Mouse (Mus musculus): ENCODE measurements around the gene Kank1.

Gene Kank1

DNA sequence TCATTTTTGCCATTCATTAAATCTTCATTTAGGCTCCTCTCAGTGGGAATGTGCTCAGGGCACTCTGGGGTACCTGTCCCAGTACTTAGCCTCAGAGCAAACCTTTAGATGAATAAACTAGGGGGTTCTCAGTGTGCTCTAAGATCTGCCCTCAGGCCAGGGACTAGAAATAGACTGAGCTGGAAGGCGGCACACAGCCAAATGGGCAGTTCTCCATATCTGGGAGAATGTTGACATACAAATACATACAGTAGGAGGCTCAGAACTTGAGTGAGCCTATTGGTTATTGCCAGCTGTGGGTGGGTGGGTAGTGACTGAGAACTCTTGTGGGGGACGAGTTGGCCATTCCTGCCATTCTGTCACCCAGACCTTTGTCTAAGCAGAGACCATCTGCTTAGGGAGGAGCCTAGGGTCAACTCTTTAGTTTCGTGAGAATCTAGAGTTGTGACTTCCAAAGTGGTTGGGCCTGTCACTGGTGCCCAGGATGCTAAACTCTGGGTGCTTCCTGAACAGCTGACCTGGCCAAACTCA is 14.9 kb downstream of the Kank1 start:
- in situ Hi-C loops (cut with MboI, MseI): no loop called here

DNA sequence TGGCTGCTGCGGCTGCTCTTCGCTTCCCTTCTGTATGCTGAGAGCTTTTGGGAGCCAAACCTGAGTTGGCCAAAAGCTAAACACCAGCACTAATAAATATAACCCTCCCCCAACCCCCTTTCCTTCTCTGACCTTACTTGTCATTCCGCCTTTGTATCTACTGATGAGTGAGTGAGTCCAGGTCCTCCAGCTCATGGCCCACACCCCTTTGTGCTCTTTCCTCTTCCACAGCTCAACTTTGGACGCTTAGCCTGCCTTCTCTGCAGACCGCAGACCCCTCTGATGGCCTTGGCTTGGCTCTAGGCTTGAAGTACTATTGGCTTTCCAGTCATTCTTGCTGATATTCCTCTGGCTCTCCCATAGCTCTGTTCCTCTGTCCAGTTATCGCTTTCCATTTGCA is 16.4 kb downstream of the Kank1 start:
- in situ Hi-C loops (cut with MboI, MseI): no loop called here

DNA sequence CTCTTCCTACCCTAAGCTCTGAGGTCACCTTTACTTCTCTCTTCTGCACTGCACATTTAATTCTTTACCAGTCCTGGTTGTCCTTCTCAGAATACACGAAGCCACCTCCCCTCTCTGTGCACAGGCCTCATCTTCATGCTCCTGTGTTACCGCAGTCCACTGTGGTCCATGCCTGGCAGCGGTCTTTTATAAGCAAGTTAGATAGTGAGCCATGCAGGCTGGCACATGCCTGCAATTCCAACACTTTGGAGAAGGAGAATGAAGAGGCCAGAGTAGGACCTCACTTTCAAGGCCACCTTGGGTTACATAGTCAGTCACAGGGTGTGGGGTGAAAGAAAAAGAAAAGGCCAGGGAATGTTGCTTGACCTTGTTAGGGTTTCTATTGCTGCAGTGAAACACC is 16.9 kb downstream of the Kank1 start:
- in situ Hi-C loops (cut with MboI, MseI): no loop called here

DNA sequence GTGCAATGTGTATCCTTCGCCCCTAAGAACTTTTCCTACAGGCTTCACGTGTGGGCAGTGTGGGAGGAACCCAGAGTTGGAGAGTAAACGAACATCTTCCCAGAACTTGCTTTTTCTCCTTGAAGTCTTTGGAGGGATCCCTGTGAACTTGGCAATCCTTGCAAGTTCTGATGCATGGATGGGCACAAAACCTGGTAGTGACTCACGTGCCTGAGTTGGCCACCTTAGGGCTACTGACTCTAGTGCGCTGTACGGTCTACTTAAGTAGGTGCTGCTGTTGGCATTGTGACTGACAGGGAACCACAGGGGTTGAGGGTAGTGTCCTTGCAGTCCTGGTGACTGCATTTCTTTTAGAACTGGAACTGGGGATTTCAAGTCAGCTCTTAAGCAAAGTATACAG is 21.5 kb downstream of the Kank1 start:
- in situ Hi-C loops (cut with MboI, MseI): no loop called here

DNA sequence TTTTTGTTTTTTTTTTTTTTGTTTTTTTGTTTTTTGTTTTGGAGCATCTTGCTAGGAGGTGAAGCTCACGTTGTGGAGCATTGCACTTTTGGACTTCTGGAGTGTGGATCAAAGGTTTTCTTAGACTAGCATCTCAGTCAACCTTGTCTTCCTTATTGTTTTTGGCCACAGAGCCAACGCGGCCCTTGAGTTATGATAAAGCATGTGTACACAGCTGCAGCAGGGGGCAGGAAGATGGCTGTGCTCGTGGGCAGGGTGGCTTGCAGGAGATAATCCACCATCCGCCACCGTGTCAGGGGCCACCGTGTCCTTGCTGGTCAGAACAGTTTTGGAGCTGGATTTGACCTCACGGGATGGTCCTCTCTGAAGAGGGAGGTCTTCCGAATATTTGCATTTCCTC is 29.4 kb downstream of the Kank1 start:
- in situ Hi-C loops (cut with MboI, MseI): no loop called here

DNA sequence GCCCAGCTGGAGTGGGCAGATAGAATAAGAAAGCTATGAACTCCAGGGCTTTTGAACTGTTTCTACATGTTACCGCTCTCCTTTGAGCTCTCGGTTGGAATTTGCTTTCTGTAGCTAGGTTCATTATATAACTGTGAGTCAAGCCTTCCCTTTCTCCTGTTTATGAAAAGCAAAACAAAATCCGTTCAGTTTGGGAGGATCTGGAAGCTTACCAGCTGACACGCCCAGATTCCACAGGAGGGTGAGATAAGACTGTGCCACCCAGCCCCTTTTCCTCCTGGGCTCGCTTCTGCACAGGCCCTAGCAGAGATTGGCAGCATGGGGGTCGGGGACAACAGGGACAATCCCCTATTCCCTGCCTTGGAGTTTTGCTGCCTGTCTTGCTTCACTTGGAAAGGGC is 30.5 kb downstream of the Kank1 start:
- in situ Hi-C loops (cut with MboI, MseI): no loop called here

DNA sequence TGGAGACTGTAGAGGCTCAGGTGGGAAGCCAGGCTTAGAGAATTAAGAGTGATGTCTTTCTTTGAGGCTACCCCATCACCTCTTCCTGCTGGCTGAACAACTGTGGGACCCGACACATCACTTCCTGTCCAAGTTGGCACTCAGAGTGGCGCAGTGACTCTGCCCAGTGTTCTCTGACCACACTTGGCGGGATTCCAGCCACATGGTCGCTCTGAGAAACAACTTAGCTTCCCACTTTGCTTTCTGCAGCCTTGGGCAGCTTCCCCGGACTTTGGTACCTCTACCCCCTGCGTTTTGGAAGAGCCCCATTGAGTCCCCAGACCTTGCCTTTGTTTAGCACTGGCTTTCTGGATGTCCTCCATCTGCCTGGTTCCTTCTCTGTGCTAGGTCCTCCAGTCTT is 31.8 kb downstream of the Kank1 start:
- in situ Hi-C loops (cut with MboI, MseI): no loop called here

DNA sequence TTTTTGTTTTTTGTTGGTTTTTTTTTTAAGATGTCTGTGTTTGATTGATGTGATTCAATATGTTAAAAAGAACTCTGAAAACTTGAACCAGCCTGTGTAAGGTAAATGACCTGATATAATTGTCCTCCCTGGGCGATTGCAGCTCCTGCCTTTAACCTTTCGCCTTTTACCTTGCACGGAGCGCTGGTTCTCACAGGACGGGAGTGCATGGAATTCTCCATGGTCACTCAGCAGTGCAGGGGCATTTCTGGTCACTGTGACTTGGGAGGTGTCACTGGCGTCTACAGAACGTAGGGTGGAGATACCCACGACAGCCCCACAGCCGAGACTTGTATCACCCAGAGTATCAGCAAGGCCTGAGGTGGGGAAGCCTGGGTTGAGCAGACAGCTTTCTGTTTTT is 34.8 kb downstream of the Kank1 start:
- in situ Hi-C loops (cut with MboI, MseI): no loop called here

DNA sequence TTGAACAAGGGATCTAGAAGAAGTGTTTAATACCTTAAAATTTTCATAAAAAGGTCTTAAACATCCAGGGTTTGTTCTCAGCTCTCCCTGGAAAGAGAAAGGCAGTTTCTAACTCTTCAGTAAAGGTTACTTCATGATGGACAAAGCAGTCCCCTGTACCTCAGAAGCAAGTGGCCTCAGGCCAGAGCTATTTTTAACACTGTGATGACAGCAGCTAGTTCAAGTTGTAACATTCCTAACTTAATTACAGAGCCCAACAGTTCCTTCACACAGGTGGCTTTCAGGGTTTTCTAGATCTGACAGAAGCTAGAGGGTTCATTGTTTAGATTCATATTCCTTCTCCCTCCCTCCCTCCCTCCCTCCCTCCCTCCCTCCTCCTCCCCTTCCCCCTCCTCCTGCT is 36.4 kb downstream of the Kank1 start:
- in situ Hi-C loops (cut with MboI, MseI): no loop called here

DNA sequence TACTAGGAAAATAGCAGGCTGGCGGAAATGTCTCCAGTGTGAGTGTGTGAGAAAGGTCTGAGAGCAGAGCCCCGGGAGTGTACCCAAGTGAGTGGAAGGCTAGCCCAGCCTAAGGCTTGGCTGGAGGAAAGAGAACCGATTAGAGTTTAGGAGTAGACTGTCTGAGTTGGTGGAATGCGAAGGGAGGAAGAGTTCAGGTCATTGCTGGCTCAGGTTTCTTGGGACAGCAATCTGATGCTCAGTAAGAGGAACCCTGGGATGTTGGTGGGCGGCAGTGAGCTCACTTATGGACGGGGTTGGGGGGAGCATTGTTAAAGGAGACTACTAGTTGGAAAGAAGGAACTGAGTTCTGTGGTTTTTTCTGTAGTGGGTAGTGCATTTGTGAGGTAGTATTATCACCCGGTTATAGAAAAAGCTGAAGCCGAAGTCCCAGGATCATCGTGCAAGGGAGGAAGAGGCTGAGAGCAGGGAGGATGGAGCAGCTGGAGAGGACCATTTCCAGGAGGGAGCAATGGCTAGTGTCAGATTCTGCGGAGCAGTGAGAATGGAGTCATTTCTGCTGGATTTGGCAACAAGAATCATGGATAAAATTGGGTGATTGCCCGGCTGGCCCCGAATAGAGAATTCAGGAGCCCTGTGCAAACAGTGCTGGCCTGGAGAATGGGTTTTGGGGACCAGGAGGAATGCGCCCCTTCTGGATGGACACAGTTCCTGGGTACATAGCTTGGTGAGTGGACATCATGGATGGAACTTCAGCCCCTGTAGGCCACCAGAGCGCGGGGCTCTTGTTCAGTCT is 40.0 kb downstream of the Kank1 start:
- in situ Hi-C loops (cut with MboI, MseI): no loop called here

DNA sequence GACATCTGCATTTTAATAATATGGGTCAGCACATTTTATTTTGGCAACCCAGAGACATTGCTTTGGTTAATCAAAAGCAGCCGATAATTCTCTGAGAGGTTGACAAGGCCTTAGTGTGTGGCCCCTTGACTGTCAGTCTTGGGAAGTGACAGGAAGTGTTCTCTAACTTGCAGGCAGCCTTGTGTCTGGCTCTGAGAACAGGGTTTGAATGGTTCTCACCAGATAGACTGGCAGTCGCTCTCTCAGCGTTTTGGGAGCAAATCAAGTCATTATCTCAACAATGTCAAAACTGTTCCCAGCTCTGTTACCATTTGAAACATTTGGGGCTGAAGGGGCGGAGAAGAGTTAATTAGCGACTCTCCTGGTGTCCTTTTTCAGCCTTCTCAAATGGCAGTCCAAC is 41.0 kb downstream of the Kank1 start:
- in situ Hi-C loops (cut with MboI, MseI): no loop called here

DNA sequence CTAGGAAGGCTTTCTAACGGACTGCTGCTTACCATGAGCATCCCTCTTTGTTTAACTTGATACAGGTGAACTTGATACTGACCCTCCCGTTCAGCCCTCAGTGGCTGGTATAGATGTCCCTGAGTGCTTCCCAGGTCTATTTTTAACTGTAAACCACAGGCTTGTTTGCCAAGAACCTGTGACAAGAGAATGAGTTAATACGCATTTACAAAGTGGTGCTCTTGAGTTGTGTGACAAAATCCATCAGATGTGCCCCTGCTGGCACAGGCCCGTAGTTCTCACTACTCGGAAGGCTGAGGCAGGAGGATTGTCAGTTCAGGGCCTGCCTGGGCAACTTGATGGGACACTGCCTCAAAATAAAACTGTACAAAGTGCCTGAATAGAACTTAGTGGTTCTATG is 42.8 kb downstream of the Kank1 start:
- in situ Hi-C loops (cut with MboI, MseI): no loop called here

DNA sequence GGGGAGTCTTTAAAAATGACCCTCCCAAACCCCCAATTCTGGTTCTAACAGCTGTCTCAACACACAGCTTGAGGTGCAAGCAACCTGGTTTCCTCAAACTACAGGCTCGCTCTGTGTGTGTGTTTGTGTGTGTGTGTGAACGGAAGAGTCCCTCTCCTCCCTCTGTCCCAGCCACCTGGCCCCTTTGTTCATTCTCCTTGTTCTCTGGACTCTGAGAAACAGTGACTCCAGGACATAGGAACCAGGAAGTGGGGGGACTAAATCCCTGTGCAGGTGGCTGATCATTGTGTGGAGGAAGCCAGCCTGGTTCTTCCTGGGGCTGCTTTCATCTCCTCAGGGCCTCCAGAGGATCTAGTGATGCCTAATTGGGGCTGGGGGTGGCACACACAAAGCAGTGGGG is 46.9 kb downstream of the Kank1 start:
- in situ Hi-C loops (cut with MboI, MseI): no loop called here

DNA sequence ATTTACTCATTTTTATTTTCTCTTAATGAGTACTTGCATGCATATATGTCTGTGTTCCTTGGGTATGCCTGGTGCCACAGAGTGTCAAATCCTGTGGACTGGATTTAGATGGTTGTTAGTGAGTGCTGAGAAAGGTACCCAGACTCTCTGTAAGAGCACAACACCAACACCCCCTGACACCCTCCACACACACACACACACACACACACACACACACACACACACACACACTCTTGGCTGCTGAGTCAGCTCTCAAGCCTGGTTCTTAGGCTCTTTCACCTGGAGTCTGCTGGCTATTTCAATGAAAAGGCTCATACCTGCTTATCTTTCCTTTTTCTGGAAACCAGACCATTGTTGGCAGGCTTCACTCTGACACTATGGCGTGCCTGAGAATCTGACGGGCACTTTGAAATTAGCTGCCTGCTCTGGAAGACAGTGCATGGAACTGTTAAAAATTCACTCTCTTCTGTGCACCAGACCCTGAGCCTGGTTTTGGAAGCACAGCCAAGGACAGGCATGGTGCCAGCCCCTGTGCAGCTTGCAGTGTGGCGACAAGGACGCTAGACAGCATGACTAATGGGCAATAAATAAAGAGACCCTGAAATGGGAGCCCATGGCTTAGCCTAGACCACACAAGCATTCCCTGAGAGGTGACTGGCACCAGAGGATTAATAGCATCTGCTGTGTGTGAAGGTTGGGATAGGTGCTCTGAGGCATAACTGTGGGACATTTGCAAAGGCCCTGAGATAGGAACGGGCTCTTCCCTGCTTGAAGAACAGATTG is 49.2 kb downstream of the Kank1 start:
- in situ Hi-C loops (cut with MboI, MseI): no loop called here

DNA sequence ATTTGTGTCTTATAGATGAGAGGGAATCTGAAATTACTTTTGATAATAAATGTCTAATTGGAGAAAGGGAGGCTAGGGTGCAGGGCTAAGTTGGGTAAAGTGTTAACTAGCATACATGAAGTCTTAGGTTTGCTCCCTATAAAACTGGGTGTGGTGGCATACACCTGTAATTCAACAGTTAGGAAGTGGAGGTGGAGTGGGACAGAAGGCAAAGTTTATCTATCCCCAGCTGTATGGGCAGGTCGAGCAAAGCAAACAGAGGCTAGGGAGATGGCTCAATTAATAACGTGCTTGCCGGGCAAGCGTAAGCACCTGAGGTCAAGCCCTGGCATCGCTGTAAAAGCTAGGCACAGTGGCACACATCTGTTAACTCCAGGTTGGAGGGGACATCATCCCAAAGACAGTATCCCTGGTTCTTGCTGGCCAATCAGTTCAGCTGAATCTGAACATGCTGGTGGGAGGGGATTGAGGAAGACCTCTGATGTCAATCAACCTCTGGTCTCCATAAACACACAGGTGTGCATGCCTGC is 54.3 kb downstream of the Kank1 start:
- in situ Hi-C loops (cut with MboI, MseI): no loop called here

DNA sequence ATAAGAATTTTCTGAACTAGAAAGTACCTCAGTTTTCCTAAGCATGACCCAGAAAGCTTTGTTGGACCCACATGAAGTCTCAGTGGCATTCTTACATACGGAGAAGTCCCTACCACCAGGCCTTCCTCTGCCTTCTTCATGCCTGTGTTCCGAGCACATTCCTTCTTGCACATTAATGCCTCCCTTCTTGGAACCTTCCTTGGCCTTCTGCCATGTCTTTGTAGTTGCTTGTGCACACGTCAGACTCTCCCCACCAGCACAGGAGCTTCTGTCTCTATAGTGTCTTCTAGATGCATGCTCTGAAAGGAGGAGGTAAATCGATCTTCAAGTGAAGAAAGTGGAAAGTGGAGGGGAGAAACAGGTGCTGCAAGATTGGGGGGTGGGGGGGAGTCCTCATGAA is 58.4 kb downstream of the Kank1 start:
- in situ Hi-C loops (cut with MboI, MseI): no loop called here

DNA sequence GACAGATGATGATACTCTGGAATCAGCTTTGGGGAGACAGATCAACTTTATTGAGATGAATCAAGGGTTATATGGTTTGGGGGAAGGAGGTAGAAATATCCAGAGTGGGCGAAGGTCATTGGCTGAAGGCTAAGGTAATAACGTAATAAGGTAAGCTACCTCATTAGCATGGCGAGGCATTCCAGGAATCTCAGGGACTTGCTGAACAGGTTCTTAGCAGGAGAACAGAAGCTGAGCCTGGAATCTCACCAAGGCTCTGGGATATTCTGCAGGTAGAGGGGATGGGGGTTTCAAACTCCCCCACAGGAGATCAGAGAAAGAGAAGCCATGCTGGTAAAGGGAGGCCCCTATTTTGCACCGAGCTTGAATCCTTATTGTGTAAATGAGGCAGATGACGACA is 60.5 kb downstream of the Kank1 start:
- in situ Hi-C loops (cut with MboI, MseI): no loop called here

DNA sequence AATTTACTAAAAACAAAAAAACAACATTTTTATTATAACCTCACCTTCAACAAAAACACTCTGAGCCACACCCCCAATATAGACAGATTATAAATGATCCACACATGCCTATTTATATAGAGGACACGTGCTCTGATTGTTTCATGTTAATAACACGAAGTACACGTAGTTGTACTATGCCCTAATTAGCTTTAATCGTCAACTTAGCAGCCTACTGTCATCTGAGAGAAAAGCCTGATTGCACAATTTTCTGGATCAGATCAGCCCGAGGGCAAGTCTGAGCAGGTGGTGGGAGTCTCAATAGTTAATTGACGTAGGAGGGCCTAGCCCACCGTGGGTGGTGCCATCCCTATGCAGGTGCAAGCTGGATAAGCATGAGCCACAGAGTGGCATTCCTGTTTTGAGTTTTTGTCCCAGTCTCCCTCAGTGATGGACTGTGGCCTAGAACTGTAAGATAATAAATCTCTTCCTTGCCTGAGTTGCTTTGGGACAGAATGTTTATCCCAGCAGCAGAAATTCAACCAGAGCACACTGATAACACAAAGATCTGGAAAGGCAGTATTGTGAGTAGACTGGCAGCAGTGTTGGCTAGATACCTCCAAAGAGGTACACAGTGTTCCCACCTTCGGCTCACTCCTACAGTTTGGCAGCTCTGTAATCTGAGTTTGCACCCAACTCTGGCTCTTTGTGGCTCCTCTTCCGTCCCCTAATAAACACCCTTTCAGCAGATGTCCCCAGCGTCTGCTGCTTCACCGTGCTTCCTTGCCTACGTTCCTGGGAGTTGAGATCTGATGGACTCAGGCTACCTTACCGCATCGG is 63.3 kb downstream of the Kank1 start:
- in situ Hi-C loops (cut with MboI, MseI): no loop called here

DNA sequence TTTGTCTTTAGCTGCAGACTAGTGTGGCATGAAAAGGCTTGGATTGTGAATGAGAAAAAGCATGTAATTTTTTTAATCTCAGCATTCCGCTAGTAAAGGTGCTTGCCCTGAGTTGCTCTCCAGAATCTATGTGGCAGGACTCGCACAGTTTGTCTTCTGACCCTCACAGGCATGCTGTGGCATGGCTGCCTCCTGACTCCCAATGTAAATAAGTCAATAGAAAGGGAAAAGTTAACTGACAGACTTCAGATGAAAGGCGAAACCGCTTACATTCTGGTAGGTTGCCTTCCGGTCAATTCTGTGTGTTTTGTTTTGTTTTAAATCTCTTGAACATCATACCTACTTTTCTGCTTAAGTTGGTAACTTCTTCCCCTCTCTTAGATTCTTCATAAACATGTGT is 64.4 kb downstream of the Kank1 start:
- in situ Hi-C loops (cut with MboI, MseI): no loop called here

DNA sequence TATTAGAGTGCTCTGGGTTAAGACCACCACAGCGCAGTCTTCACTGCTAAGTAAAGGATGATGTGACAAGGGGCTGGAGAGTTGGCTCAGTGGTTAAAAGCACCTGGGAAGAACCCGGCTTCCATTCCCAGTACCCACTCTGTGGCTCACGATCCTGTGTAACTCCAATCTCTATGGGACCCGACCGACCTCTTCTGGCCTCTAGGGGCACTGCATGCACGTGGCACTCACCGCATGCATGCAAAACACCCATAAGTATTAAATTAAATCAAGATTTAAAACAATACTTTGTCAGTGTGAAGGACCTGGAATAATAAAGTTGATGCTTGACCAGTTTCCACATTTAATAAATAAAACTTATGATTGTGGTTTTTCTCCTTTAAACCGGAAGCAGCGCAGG is 69.5 kb downstream of the Kank1 start:
- in situ Hi-C loops (cut with MboI, MseI): no loop called here

DNA sequence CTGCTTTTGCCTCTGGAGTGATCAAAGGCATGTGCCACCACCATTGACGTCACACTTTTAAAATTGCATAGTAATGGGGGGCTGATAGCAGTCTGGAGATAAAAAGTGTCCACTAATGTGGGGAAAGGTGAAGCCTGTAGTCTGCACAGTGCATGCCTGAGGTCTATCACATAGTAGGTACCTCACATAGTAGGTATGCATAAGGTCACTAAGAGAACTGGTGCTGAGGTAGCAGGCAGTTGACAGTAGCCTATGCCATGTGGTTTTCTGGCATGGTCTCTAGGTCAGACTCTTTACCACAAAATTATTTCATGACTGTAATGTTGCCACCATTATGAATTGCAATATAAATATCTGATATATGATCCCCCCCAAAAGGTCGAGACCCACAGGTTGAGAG is 71.4 kb downstream of the Kank1 start:
- in situ Hi-C loops (cut with MboI, MseI): no loop called here

DNA sequence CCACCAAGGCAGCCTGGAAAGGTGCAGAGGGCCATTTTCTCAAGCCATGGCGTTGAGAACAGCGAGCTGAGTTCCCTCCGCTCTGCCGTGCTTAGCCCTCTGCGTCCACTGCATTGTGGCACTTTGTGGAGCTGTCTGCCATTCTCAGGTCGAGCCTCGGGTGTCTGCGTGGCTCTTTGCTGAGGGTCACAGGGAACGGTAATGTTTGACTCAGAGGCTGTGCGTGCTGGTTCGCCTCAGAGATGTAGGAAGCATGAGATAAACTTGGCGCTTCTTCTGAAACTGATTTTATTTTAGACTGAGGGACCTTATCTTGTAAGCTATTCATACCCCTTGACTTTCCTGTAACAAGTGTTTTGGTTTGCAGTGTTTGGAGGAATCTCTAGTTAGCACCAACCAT is 72.0 kb downstream of the Kank1 start:
- in situ Hi-C loops (cut with MboI, MseI): no loop called here

All from T-helper 2 cell (primary cell).